Mouse (Mus musculus) CH12.LX (cell line): Measurements from ENCODE around the gene Fam110a.

ENCODE experiments used
- CHD1 ChIP-seq: IDR thresholded peaks from 2 replicates; pipeline ENCODE4 v1.6.1; 2012; ENCODE audit warnings: low read depth, low read length, improper control_type of control experiment, inconsistent platforms
- CTCF ChIP-seq, 2 experiments: IDR thresholded peaks in 1 of 2; conservative IDR thresholded peaks in 1 of 2; 2 replicates each; pipeline ENCODE4 v1.5.1; 2011 to 2012; ENCODE audit warnings: low read depth in 2 of 2, low read length in 2 of 2, improper control_type of control experiment in 1 of 2, inconsistent platforms in 1 of 2, mild to moderate bottlenecking in 1 of 2, moderate library complexity in 1 of 2
- EP300 ChIP-seq: IDR thresholded peaks from 2 replicates; pipeline ENCODE4 v1.6.1; 2011; ENCODE audit warnings: low read length, improper control_type of control experiment
- JUN ChIP-seq: IDR thresholded peaks from 2 replicates; pipeline ENCODE4 v1.6.1; 2011; ENCODE audit warnings: low read depth, mild to moderate bottlenecking, low read length, improper control_type of control experiment, moderate library complexity; ENCODE audit not compliant: insufficient read depth
- ZNF384 ChIP-seq: IDR thresholded peaks from 2 replicates; pipeline ENCODE4 v1.6.1; 2012; ENCODE audit warnings: low read depth, low read length, improper control_type of control experiment, inconsistent platforms

DNA sequence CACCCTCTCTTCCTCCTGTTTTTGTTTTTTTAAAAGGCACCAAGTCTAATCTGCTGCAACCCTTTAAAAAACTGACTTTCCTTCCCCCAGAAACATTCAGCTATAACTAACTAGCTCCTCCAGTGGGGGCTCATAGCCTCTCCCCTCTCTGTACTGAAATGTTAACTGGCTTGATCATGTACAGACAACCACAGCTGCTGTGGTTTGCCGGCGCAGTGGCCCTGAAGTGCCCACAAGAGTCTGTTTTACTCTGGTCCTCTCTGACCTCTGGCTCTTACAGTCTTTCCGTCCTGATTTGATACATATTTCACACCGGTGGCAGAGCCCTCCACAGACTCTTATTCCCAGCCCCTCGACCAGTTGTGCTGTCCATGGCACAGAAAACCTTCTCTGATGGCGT is 1.2 kb upstream of the Fam110a start:
- TF ChIP-seq CTCF (conservative IDR thresholded peaks at IDR 0.05 in 1 of 2, IDR thresholded peaks at IDR 0.05 in 1 of 2; ENCODE audit: low read depth in 2 of 2, low read length in 2 of 2): no peak
- no peak for TF ChIP-seq ZNF384
- no peak for TF ChIP-seq EP300
- TF ChIP-seq JUN: no peak
- TF ChIP-seq CHD1: no peak
